Mouse (Mus musculus) forelimb bud, embryonic 11.5 days (tissue): ENCODE results near the gene Rpl10.

ENCODE experiments used
- DNase-seq: peaks from one replicate; pipeline ENCODE4 v3.0.0-alpha.2; 2012; ENCODE audit warnings: low read depth, low spot score

Rpl10 gene

GRCm38 (mm10) chrX:74270062-74270901 is at the start of gene Rpl10:
Gene Rpl10, plus strand, starts transcription at chrX:74270812.
- DNase-seq, result peak; percentile 97

DNA sequence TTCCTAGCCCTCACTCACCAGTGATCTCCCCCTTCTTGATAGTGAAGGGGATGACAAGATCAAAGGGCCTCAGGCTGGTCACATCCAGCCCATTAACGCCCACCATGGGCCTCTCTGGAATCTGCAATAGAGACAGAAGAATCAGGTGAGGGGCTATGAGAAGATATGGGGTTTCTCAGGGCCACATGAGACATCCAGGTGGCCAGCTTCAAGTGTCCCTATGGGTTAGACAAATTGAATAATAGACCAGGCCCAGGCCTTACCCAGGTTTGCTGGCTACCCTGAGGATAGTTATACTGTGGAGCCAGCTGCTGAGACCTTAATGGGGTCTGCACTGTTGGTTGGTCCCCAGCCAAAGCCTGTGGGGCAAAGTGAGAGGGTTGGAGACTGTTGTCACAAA is 40.6 kb upstream of the Rpl10 start:
- DNase-seq, result no peak

GRCm38 (mm10) chrX:74233196-74233595 is 37.4 kb upstream of the Rpl10 start:
- DNase-seq, result no peak

DNA sequence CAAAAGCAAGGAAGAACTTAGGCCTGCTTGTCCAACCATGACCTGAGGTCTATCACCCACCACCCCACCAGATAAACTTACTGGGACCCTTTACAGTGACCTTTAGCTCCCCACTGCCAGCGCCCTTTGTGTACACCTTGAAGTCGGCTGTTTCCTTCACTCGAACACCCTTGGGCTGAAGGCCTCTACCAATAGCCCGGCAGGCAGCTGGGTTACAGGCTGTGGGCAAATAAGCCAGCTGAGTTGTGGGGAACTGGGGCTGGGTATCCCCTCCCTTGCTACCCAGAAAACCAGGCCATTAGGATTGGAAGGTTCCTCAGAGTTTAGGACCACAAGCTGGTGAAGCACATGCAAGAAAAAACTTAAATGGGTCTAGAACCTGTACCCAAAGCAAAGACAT is 30.3 kb upstream of the Rpl10 start:
- no peak for DNase-seq

DNA sequence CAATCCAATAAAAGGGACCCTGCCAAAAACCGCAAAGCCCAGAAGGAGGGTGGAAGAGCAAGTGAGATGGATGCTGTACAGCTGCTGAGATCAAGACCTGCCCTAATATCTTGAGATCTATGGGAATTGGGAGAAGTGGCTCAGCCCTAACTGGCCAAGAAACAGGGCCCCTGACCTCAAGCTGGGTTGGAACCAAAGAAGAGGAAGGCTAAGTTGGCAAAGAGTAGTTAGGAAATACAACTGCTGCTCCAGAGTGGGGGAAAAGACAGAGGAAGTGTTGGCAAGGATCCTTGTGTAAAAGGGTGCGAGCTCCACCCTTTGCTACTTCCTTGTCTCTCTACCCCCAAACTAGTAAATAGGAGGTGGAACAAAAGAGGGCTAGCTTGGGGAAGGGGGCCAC is 27.2 kb upstream of the Rpl10 start:
- no peak for DNase-seq

DNA sequence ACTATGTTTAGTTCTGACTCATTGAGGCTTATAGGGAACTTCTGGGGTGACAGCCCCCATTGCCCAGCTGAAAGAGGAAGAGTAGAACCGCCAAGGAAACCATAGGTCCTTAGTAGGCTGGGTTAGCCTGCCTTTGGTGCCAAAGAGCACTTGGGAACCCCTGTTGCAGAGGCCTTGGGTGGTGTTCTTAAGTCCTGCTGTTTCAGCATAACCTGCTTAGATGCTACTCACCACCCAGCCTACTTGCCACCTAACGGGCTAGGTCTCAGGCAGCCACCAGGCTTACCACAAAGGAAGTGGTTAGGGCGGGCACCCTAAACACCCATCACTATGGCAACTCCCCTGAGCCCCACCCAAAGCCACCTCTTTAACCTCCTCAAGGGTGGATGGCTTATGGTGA is 26.8 kb upstream of the Rpl10 start:
- no peak for DNase-seq

- DNase-seq, result peak; percentile 71
Observed at GRCm38 (mm10) chrX:74244614-74245083, 26.0 kb upstream of the Rpl10 start.

GRCm38 (mm10) chrX:74245107-74245506 is 25.5 kb upstream of the Rpl10 start:
- DNase-seq, result no peak

- DNase-seq, result peak; percentile 52
Observed at GRCm38 (mm10) chrX:74245687-74246086, 24.9 kb upstream of the Rpl10 start.

- peak; percentile 92 for DNase-seq
Observed at GRCm38 (mm10) chrX:74246213-74246681, 24.4 kb upstream of the Rpl10 start.

GRCm38 (mm10) chrX:74246693-74247092 is 23.9 kb upstream of the Rpl10 start:
- DNase-seq, result no peak

DNA sequence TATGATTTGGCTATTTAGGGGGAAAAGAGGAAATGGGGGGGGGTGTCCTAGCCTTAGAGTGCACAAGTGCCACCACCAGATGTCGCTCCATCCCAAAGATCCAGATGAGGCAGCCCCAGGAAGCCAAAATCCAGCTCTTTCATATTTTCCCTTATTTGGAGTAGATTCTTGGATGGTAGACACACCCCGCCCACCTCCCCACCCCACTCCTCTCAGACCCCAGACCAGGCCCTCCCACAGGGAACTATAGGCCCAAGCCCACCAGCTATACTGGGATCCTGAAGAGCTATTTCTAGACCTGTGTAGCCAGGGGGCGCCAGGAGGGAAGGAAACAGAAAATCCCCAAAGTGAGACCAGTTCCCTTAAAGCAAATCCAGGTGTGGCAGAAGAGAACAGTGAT is 22.0 kb upstream of the Rpl10 start:
- peak; percentile 83 for DNase-seq

GRCm38 (mm10) chrX:74249615-74250014 is 21.0 kb upstream of the Rpl10 start, which contains the start of gene Flna:
Gene Flna, minus strand, starts transcription at chrX:74249820.
- DNase-seq, result no peak

GRCm38 (mm10) chrX:74254153-74254887 is 16.3 kb upstream of the Rpl10 start, which contains the start of gene Emd:
Gene Emd, plus strand, starts transcription at chrX:74254687.
- peak; percentile 90 for DNase-seq

- DNase-seq, result no peak
Observed at GRCm38 (mm10) chrX:74254888-74255565, 15.6 kb upstream of the Rpl10 start.

- DNase-seq, result no peak
Observed at GRCm38 (mm10) chrX:74257746-74258145, 12.9 kb upstream of the Rpl10 start.

- DNase-seq, result no peak
Observed at GRCm38 (mm10) chrX:74269736-74270061, 913 bp upstream of the Rpl10 start.

DNA sequence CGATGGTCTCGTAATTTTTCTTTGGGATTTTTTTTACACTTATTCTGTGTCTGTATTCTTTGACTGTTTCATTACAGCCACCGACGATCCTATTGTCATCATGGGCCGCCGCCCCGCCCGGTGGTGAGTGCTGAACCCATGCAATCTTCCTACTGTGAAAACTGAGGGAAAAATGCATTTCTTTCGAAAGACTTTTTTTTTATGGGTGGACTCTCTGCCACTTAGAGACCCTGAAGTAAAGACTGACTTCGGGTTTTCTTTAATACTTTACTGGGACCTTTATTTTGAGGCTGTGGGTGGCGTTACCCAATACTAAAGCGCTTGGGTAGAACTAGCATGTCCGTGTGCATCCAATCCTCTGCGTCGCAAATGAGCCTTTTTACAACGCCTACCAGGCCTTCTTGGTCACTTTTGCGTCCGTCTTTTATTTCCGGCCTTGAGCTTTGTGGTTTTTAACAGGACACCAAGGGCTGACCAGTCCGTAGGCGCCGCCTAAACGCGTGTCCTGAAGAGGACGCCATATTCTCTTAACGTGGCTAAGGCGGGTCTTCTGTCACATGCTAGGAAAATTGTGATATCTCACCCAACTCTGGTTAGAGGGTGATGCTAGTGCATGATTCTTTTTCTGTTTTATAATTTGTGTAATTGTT is 415 bp downstream of the Rpl10 start:
- DNase-seq, result peak; percentile 40

DNA sequence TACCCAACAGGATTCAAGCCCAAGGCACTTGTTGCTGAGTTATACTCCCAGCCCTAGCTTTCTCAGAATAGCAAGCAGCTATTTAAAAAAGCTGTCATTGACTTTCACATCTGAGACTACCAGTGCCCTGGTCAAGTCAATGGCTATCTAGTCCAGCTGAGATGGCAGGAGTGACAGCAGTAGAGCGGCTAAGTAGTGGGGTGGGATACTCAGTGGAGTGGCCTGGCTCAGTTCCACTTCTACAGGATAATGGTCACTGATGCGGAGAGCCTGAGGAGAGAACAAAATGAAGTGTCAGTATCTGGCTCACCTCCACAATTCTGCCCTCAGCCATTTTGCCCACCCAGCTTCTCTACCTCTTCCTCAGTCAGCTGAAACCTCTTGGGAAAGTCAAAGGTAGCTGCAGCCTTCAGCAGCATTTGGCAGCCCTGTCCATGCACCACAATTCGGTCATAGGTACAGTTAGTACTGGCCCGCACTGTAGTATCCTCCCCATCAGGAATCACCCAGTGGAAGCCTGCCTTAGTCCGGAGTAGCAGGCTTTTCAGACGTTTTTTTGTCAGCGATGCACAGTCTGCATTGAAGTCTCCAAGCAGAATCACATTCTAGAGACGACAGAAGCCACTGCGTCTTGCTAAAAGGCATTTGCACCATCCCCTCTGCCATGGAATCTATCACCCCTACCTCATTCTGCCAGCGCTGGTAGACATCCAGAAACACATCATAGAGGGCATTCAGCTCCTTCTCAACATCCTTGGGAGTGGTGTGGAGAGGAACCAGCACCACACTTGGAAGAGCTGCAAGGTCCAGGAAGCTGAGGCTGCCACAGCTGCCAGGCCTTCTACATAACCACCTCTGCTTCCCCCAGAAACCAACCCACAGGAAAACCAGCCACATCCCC is 3.1 kb downstream of the Rpl10 start:
- DNase-seq, result no peak

DNA sequence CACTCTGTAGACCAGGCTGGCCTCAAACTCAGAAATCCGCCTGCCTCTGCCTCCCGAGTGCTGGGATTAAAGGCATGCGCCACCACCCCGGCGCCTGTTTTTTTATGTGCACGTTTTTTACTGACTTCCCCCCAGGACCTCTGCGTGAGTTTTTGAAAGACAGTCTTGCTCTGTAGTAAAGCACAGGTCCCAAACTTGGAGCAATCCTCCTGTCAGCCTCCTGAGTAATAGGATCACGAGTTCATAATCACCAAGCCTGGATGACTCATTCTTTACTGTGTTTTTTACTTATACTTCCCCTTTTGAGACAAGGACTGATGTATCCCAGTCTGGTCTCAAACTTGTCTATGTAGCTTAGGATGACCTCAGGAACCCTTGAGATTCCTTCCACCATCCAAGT is 7.3 kb downstream of the Rpl10 start:
- no peak for DNase-seq
